Mouse (Mus musculus) retina, embryonic 14.5 days (tissue): ENCODE results near the gene Trpc2.

Experiments
- DNase-seq: peaks from one replicate; pipeline ENCODE4 v3.0.0-alpha.2; 2015; ENCODE audit warnings: low spot score

Trpc2 gene

GRCm38 (mm10) chr7:102102696-102103095 lies 19.8 kb downstream of the Trpc2 start:
- no peak for DNase-seq

DNA sequence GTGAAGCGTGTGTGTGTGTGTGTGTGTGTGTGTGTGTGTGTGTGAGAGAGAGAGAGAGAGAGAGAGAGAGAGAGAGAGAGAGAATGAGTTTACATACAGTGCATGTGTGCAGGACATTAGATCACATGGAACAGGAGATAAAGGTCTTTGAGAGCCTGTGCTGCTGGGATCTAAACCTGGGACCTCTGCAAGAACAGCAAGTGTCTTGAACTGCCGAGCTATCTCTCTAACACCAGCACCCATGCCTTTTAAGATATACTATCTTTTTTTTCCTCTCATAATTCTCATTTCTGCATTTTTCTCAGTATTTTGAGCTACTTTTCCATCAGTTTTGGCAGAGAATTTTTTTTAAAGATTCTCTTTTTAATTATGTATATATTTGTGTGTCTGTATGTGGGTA lies 20.6 kb downstream of the Trpc2 start:
- no peak for DNase-seq

- no peak for DNase-seq
Observed at GRCm38 (mm10) chr7:102104126-102104525, 21.2 kb downstream of the Trpc2 start.

GRCm38 (mm10) chr7:102106700-102107141 lies 23.8 kb downstream of the Trpc2 start:
- peak; percentile 35 for DNase-seq

GRCm38 (mm10) chr7:102108206-102108605 lies 25.3 kb downstream of the Trpc2 start:
- no peak for DNase-seq

DNA sequence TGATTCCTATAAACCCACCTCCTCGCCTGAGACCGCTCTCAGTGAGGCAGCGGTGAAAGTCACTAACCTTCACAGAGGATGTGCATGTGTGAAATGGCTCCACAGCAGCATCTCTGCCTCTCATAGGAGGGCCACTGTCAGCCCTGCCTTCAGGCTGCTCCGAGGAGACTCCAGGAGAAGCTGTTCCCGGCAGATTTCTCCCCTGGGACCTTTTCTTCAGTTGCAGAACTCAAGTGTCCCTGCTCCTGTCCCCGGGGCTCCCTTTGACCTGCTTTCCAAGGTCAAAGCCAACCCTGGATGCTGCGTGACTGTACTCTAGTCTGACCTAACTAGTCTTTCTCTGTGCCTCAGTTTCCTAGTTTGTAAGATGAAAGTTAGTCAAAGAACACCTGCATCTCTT lies 26.3 kb downstream of the Trpc2 start, which contains the start of gene Art5:
TSS of gene Art5 (minus strand) at position 319 of the 400 bp plus-strand sequence.
- no peak for DNase-seq

- no peak for DNase-seq
Observed at GRCm38 (mm10) chr7:102109746-102110145, 26.8 kb downstream of the Trpc2 start.

- DNase-seq, result no peak
Observed at GRCm38 (mm10) chr7:102113151-102113729, 30.3 kb downstream of the Trpc2 start.

- no peak for DNase-seq
Observed at GRCm38 (mm10) chr7:102116579-102117331, 33.8 kb downstream of the Trpc2 start, which contains the start of gene Chrna10. Gene Chrna10 (minus strand): TSS chr7:102116828.

DNA sequence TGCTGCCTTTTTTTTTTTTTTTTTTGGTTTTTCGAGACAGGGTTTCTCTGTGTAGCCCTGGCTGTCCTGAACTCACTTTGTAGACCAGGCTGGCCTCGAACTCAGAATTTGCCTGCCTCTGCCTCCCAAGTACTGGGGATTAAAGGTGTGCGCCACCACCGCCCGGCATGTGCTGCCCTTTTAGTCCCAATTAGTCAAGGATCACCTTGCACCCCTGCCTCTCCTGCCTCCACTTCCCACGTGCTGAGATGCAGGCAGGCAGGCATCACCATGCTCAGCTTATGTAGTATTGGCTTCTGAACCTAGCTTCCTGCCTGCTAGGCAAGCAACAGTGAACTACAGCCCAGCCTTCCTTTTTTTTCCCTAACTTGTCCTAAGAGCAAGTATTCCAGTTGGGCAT lies 34.5 kb downstream of the Trpc2 start:
- no peak for DNase-seq

GRCm38 (mm10) chr7:102120326-102120725 lies 37.4 kb downstream of the Trpc2 start:
- DNase-seq, result no peak

DNA sequence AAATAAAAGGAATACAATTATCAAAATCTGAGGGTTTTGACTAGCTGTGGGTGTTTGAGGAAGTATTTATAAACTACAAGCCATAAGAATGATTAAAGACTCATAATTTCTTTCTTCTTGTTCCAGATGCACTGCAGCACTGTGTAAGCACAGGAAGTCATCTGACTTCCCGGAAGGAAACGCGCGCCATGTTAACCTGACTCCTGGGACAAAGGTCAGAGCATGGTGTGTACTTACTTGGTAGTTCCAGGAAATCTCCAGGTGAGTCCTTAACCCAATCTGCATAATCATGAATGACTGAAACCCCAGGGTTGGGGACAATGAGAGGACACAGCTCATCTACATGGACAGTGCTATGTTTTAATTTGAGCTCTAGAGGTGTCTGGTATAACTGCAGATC lies 49.5 kb downstream of the Trpc2 start:
- DNase-seq, result no peak

DNA sequence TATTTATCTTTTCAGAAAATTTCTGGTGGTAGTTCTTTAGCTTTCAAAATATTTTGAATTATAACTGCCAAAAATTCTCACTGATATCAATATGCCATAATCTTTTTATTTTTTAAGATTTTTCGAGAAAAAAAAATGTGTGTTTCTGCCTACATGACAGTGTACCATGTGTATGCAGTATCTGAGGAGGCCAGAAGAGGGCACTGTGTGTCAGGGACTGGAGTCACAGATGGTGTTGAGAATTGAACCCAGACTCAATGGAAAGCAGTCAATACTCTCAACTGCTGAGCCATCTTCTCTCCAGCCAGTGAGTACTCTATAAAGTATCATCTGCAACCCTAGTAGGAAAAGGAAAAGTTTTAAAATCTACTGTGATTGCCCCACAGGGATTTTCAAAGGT lies 54.5 kb downstream of the Trpc2 start:
- DNase-seq, result peak; percentile 52

GRCm38 (mm10) chr7:102137898-102138297 lies 55.0 kb downstream of the Trpc2 start:
- no peak for DNase-seq
